ENCODE assay signal across 8 mouse cellular contexts in the genomic region with DNA sequence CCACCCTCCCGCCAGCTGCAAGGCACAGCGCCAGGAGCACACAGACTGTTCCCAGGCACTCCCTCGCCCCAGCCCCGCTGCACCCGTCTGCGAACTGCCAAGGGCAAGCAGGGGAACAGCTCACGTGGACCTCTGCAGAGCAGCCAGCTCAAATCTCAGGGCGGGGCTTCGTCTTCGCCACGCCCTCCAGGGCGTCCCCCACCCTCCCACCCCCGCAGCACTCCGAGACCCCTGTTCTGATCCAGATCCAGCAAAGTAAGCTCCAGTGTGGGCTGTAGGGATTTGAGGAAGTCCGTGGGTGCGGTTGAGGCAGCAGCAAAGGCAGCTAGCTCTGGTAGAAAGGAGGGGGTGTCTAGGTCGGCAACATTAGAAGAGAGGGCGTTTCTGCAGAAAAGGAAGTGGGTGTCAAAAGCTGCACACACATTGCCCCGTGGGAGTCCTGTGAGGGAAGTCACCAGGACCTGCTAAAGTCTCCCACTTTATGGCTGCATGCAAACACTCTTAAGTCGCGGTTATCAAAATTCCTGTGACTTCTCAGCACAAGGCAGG.
DNase-seq lines count a peak whose midpoint lies in the region; ATAC-seq lines count a peak whose summit lies in the region.

No protein-coding gene starts in this region.

- no peaks in the 10 kb centered on the region for H3K27me3 ChIP-seq in hindbrain, embryonic 12.5 days

- H3K4me1 ChIP-seq in hindbrain, embryonic 12.5 days = peaks cover 12% of the 10 kb centered on the region

- H3K36me3 ChIP-seq in hindbrain, embryonic 12.5 days = no peaks in the 10 kb centered on the region

- H3K9ac ChIP-seq in hindbrain, embryonic 12.5 days = peak overlapping the region; percentile 53; the same call in 1 of the 2 replicates

- 3% methylated on average over 21 of the region's 21 CpGs for WGBS in hindbrain, embryonic 12.5 days

- peak; percentile 90 for ATAC-seq in hindbrain, embryonic 12.5 days (ENCODE audit: low FRiP score)

- H3K4me3 ChIP-seq in hindbrain, embryonic 12.5 days = peak overlapping the region; percentile 40

- H3K27ac ChIP-seq in hindbrain, embryonic 12.5 days = 0 out of 2 replicates have a peak overlapping the region, but pooled peaks have one; percentile 0

- H3K9me3 ChIP-seq in hindbrain, embryonic 12.5 days (replicated peaks) = no peaks in the 10 kb centered on the region

- peak overlapping the region; percentile 79 for H3K4me2 ChIP-seq in hindbrain, embryonic 12.5 days (replicated peaks)

- peak; percentile 59 for DNase-seq in MEL-GATA-1-ER (ENCODE audit: extremely low read depth, low read depth)
- DNase-seq in cerebellum, adult 8-10 months = peak; percentile 29
- DNase-seq in frontal cortex, postnatal 10 days (ENCODE audit: low spot score in 2 of 2) = peak; percentile 70 to 72
- DNase-seq in layer of hippocampus, postnatal 36 days = peak; percentile 56 to 69
- DNase-seq in lung, postnatal 36 days = peak; percentile 95
- DNase-seq in right cerebral cortex, adult 2 months (ENCODE audit: low spot score in 2 of 2) = peak; percentile 67 to 68
- peak; percentile 39 for DNase-seq in urinary bladder, postnatal 10 days (ENCODE audit: low spot score)

Comparison
In these comparisons a context has a peak if more than half of its experiments do, and no peak if none do; other contexts are left out.
1. Peak in every context shown above with its lines: DNase-seq, ATAC-seq, H3K4me3 ChIP-seq and H3K27ac ChIP-seq.
2. DNase-seq: peak in every context shown above with its lines; median percentile 95 in lung, postnatal 36 days; 71 in frontal cortex, postnatal 10 days; 68 in right cerebral cortex, adult 2 months; 62 in layer of hippocampus, postnatal 36 days; 59 in MEL-GATA-1-ER; 39 in urinary bladder, postnatal 10 days; 29 in cerebellum, adult 8-10 months.